Mouse (Mus musculus) stomach, embryonic 16.5 days (tissue): ENCODE results near the gene Baz2b. TPM values are rescaled to one million over a fixed set of nuclear protein-coding genes. Genes with fewer than 3 reads are reported as not detected.

Experiments used
- ATAC-seq: fragments of 200-750 bp; cut with Nextera tagmentation; 2 replicates; pipeline ENCODE4 v1.8.0; 2017; ENCODE audit warnings: moderate number of reproducible peaks, moderate TSS enrichment; ENCODE audit not compliant: insufficient read depth, low FRiP score
- H3K27ac ChIP-seq: fragments of 300-500 bp; sonication (generic); 2 replicates; pipeline ENCODE4 v1.5.1; 2014; ENCODE audit warnings: low read length
- H3K27me3 ChIP-seq: fragments of 300-500 bp; sonication (generic); 2 replicates; pipeline ENCODE4 v1.6.1; 2014; ENCODE audit warnings: low read length, control low read depth, mixed read lengths; ENCODE audit not compliant: control insufficient read depth, insufficient read depth
- H3K36me3 ChIP-seq: fragments of 300-500 bp; sonication (generic); 2 replicates; pipeline ENCODE4 v1.6.1; 2014; ENCODE audit warnings: low read length; ENCODE audit not compliant: control insufficient read depth, insufficient read depth
- H3K4me1 ChIP-seq: fragments of 300-500 bp; sonication (generic); 2 replicates; pipeline ENCODE4 v1.6.1; 2014; ENCODE audit warnings: low read length, control low read depth, mixed read lengths; ENCODE audit not compliant: control insufficient read depth, insufficient read depth
- H3K4me2 ChIP-seq: fragments of 300-500 bp; sonication (generic); 2 replicates; pipeline ENCODE4 v1.6.1; 2014; ENCODE audit warnings: low read depth, low read length, mixed read lengths
- H3K4me3 ChIP-seq: fragments of 300-500 bp; sonication (generic); replicated peaks from 2 replicates; pipeline ENCODE4 v1.5.1; 2014; ENCODE audit warnings: mild to moderate bottlenecking, low read length
- H3K9ac ChIP-seq: fragments of 300-500 bp; sonication (generic); 2 replicates; pipeline ENCODE4 v1.6.1; 2014; ENCODE audit warnings: low read length
- H3K9me3 ChIP-seq: fragments of 300-500 bp; sonication (generic); replicated peaks from 2 replicates; pipeline ENCODE4 v1.6.1; 2016; ENCODE audit warnings: low read length, control low read depth; ENCODE audit not compliant: control insufficient read depth
- WGBS: fragments of 180-500 bp; shearing (Covaris S2); extraction: QIAGEN DNeasy Blood & Tissue Kit; methylation state at CpG from one replicate; pipeline ENCODE4 v1.1.7; 2014; 5-methylcytosine and 5-hydroxymethylcytosine counted together
- polyA plus RNA-seq: library from polyadenylated mRNA; unstranded; fragments of >200 nt; fragmentation: Nextera tagmentation; extraction: Ambion mirVana; gene quantifications from 2 replicates; pipeline ENCODE4 v1.2.1, GENCODE M21; 2015

Gene Baz2b
- polyA plus RNA-seq, 1 experiment from 2014 or later: 49.2 TPM

GRCm38 (mm10) chr2:59951127-59951526 lies 258.5 kb downstream of the Baz2b start:
- no peaks in the 10 kb centered on the region for H3K27me3 ChIP-seq
- H3K4me2 ChIP-seq: no peak overlapping the region
- no peak overlapping the region for H3K9ac ChIP-seq
- H3K4me3 ChIP-seq: no peak overlapping the region
- H3K36me3 ChIP-seq: peaks cover 10% of the 10 kb centered on the region; the same call in 1 of the 2 replicates
- 84% methylated on average over 4 of the region's 4 CpGs for WGBS
- H3K9me3 ChIP-seq: no peaks in the 10 kb centered on the region
- no peaks in the 10 kb centered on the region for H3K4me1 ChIP-seq
- H3K27ac ChIP-seq: no peak overlapping the region
- no peak for ATAC-seq

DNA sequence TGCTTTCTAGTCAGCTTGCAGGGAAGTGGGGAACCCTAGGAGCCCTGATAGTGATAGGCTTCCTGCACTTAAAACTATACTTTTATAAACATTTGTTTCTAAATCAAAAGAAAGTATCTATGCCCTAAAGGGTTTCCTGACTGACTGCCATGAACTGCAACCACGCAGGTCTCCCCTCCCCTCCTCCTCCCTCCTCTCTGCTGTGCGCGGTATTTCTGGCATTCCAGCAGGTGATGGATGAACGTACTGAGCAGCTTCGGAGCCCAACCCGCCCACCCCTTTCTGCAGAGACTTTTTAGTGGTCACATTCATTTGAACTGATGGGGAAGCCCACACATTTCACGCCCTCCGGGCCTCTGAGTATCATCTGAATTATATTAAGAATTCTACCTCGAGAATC lies 273.3 kb downstream of the Baz2b start:
- no peak overlapping the region for H3K27ac ChIP-seq
- H3K9me3 ChIP-seq: no peaks in the 10 kb centered on the region
- no peak overlapping the region for H3K4me3 ChIP-seq
- no peaks in the 10 kb centered on the region for H3K4me1 ChIP-seq
- WGBS: 20% methylated on average over 9 of the region's 9 CpGs
- ATAC-seq: no peak
- H3K4me2 ChIP-seq: no peak overlapping the region
- H3K27me3 ChIP-seq: no peaks in the 10 kb centered on the region
- no peak overlapping the region for H3K9ac ChIP-seq
- H3K36me3 ChIP-seq: no peaks in the 10 kb centered on the region

GRCm38 (mm10) chr2:59933129-59933528 lies 276.5 kb downstream of the Baz2b start:
- Histone ChIP-seq H3K9me3 (no peaks in the 10 kb centered on the region), H3K27me3 (no peaks in the 10 kb centered on the region), H3K27ac (no peak overlapping the region), H3K36me3 (no peaks in the 10 kb centered on the region), H3K4me2 (no peak overlapping the region), H3K4me1 (no peaks in the 10 kb centered on the region), H3K4me3 (no peak overlapping the region), H3K9ac (no peak overlapping the region)
- WGBS: 91% methylated on average over 3 of the region's 3 CpGs
- ATAC-seq: no peak

- no peaks in the 10 kb centered on the region for H3K4me1 ChIP-seq
- no peak overlapping the region for H3K27ac ChIP-seq
- no peaks in the 10 kb centered on the region for H3K27me3 ChIP-seq
- WGBS: 92% methylated on average over 4 of the region's 4 CpGs
- H3K4me3 ChIP-seq: no peak overlapping the region
- no peaks in the 10 kb centered on the region for H3K9me3 ChIP-seq
- ATAC-seq: no peak
- no peaks in the 10 kb centered on the region for H3K36me3 ChIP-seq
- H3K4me2 ChIP-seq: no peak overlapping the region
- no peak overlapping the region for H3K9ac ChIP-seq
Measured at GRCm38 (mm10) chr2:59932244-59932643, 277.4 kb downstream of the Baz2b start.

GRCm38 (mm10) chr2:59913610-59914009 lies 296.0 kb downstream of the Baz2b start:
- no peaks in the 10 kb centered on the region for H3K27me3 ChIP-seq
- no peak overlapping the region for H3K9ac ChIP-seq
- no peaks in the 10 kb centered on the region for H3K9me3 ChIP-seq
- no peak overlapping the region for H3K4me2 ChIP-seq
- H3K4me3 ChIP-seq: no peak overlapping the region
- no peak overlapping the region for H3K27ac ChIP-seq
- no peaks in the 10 kb centered on the region for H3K4me1 ChIP-seq
- peaks cover 14% of the 10 kb centered on the region for H3K36me3 ChIP-seq
- ATAC-seq: no peak
- WGBS: 91% methylated on average over 11 of the region's 11 CpGs

DNA sequence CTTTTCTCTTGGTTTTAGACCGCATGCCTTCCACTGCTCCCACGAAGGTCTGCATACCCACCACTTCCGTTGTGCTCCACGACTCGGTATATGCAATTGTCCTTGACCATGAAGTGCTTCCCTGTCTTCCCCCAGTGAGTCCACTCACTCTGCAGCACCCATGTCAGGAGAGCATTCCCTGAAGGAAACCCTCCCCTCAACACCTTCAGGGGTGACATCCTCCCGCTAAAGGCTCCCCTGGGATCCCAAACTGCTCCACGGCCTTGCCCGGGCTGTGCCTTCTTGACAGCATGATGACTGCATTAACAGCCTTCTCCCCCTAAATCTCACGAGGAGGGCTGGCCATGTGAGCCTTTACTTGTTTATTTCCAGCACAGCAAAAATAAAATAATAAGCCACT lies 301.6 kb downstream of the Baz2b start:
- ATAC-seq: no peak
- Histone ChIP-seq H3K27ac (no peak overlapping the region), H3K9me3 (no peaks in the 10 kb centered on the region), H3K4me3 (no peak overlapping the region), H3K4me1 (no peaks in the 10 kb centered on the region), H3K9ac (no peak overlapping the region), H3K27me3 (no peaks in the 10 kb centered on the region), H3K4me2 (no peak overlapping the region), H3K36me3 (peaks cover 8% of the 10 kb centered on the region)
- WGBS: 86% methylated on average over 9 of the region's 9 CpGs

DNA sequence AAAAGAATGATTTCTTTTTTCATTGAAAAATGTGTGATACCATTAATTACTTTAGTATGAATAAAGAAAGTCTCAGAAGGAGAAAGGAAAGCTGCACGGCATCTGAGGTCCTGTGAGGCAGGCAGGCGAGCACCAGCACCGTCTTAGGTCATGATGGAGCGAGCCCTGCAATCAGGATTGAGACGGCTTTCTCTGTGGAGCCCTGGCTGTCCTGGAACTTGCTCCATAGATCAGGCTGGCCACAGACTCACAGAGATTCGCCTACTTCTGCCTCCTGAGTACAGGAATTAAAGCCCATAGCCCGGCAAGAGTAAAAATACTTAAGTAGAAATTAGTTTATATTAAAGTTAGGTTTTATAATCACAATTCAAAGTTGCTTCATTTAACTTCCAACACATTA lies 305.6 kb downstream of the Baz2b start:
- Histone ChIP-seq H3K27ac (no peak overlapping the region), H3K36me3 (0 out of 2 replicates have a peak, but pooled peaks cover 12% of the 10 kb centered on the region), H3K9ac (no peak overlapping the region), H3K4me3 (no peak overlapping the region), H3K4me1 (no peaks in the 10 kb centered on the region), H3K4me2 (no peak overlapping the region), H3K9me3 (no peaks in the 10 kb centered on the region), H3K27me3 (no peaks in the 10 kb centered on the region)
- WGBS: 83% methylated on average over 7 of the region's 7 CpGs
- ATAC-seq: no peak

GRCm38 (mm10) chr2:59898666-59899065 lies 311.0 kb downstream of the Baz2b start:
- H3K9me3 ChIP-seq: no peaks in the 10 kb centered on the region
- H3K4me3 ChIP-seq: no peak overlapping the region
- H3K36me3 ChIP-seq: 0 out of 2 replicates have a peak, but pooled peaks cover 12% of the 10 kb centered on the region
- no peak overlapping the region for H3K9ac ChIP-seq
- peaks cover 10% of the 10 kb centered on the region; the same call in 1 of the 2 replicates for H3K4me1 ChIP-seq
- no peak overlapping the region for H3K27ac ChIP-seq
- no peaks in the 10 kb centered on the region for H3K27me3 ChIP-seq
- 69% methylated on average over 4 of the region's 4 CpGs for WGBS
- no peak overlapping the region for H3K4me2 ChIP-seq
- no peak for ATAC-seq

DNA sequence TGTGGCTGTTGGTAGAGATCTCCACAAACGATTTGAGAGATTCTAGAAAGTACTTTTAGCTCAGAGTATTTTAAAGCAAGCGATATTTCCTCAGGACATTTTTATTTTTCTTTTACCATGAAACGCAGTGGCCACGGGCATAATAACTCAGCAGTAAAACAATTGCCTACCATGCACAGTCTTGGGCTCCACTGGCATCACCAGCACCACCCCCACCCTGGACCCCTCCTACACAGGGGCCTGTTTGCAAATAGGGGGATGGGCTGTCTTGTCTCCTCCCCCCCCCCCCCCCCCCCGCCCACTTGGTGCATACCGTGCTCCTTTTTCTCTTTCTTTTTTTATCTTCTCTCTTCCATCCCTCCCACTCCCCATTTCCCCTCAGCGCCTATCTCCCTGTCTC lies 311.5 kb downstream of the Baz2b start:
- 0 out of 2 replicates have a peak, but pooled peaks cover 12% of the 10 kb centered on the region for H3K36me3 ChIP-seq
- H3K27ac ChIP-seq: no peak overlapping the region
- no peak overlapping the region for H3K4me2 ChIP-seq
- H3K9ac ChIP-seq: no peak overlapping the region
- H3K4me3 ChIP-seq: no peak overlapping the region
- H3K27me3 ChIP-seq: no peaks in the 10 kb centered on the region
- no peak for ATAC-seq
- WGBS: 91% methylated on average over 5 of the region's 7 CpGs
- H3K9me3 ChIP-seq: no peaks in the 10 kb centered on the region
- H3K4me1 ChIP-seq: peaks cover 10% of the 10 kb centered on the region; the same call in 1 of the 2 replicates
